Mouse (Mus musculus) yolk sac, embryonic 10.5 days (tissue): ENCODE data around the gene Sertad4.

ENCODE experiments used
- DNase-seq: peaks from one replicate; pipeline ENCODE4 v3.0.0-alpha.2; 2017; ENCODE audit warnings: low spot score

The Sertad4 gene

DNA sequence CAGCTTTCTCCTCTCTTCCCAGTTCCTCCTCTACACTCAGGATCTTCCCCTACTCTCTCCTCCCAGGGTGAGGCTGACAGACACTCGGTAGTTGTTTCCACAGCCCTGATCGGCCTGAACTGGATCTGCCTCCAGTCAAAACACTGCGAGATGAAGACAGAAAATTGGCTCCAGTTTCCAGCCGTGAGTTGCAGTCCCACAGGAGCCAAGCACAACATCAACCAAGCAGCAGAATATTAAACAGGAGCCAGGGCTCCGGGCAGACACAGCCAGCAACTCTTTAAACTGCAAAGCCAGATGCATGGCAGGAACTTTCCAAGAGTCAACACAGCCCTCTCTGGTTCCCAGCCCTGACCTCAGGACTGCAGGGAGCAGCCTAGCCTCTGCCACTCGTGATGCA, 3.9 kb downstream of the Sertad4 start:
- peak; percentile 55 for DNase-seq

DNA sequence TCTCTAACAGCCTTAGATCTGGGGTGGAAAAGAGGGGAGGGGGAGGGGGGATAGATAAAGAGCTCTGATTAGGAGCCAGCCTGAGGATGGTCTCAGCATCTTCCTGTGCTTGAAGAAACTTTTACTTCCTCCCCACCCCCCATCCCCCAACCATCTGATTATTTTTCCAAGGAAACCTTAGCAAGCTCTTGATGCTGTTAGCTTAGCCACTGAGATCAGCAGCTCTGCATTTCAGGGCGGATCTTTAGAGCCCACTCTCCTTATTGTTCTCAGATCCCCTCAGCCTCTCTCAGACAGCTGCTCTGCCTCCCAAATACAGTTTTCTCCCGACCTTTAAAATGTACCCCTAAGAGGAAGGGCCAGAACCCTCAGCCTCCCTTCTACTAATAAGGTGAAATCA, 4.4 kb downstream of the Sertad4 start:
- DNase-seq, result no peak

DNA sequence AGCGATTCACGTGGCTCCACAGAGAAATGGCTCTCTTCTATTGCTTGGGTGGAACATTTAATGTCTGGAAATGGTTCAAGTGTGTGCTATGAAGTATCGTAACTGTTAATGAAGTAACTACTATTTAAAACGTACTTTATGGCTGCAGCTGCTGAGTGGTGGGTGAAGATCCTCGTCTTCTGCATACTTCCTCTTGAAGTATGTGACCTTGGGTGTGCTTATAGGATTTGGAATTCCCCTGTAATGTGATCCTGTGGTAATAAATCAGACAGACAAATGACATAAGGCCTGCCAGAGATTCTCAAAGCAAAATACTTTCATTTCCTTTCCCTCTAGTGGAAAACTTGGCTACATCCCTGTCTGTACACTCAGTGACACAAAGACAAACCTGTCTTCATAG, 5.9 kb downstream of the Sertad4 start:
- no peak for DNase-seq

DNA sequence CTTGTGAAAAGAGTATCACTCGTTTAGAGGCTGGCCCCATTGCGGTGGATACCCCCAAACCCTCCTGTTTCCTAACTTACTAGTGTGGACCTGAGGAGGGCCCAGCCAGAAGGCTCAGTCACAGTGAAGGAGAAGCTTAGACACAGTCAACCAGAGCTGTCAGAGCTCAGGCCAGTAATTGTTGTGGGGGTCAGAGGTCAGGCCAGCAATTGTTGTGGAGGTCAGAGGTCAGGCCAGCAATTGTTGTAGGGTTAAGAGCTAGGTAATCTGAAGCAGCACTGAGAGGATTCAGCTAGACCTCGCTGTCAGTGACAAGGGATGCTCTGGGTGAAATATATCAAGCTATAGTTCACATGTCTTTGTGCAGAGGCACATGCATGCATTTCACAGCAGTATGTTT, 8.3 kb downstream of the Sertad4 start:
- peak; percentile 67 for DNase-seq

DNA sequence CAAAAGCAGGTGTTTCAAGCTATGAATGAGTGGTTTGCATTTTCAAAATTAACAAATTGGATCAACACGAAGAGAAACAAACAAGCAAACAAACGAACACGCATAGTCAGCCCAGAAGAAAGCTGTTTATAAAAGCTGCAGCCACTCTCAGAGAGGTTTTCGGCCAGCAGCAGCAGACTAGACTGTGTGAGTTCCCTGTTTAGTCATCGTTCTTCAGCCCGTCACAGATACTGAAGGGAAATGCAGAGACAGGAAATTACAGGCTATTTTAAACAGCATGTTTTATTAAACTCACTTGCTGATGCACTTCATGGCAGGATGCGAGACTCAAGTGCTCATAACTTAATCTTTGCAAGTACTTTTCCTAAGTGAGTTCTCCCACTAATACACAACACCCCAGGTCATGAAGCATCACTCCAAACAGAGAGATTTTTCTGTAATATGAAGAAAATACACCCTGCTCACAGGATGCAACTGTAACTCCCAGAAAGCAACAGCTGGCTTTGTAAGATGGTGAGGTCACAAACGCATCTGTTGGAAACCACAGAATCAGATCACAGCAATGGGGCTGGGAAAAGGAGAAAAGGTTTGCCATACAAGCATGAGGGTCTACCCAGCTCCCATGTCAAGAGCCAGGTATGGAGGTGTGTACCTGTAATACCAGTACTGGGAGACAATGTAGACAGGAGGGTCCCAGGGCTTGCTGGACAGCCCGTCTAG, 14.3 kb downstream of the Sertad4 start:
- DNase-seq, result no peak

DNA sequence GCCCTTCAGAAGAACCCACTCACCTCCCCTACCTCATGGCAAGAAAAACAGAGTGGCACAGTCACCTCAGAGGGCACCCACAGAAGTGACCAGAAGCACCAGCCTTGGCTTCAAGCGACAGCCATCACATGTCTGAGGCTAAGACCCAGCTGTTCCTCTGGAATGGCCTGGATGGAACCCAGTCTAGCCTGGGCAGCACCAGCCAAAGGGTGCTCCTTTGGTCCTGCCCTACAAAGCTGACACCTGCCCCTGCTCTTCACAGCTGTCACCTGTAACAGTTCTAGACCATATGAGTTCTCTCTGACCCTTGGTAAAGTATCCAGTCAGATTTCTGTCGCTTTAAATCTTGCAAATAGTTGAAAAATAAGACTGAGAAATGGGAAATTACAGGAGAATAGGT, 14.9 kb downstream of the Sertad4 start:
- DNase-seq, result no peak

GRCm38 (mm10) chr1:192835211-192835681, 20.3 kb downstream of the Sertad4 start:
- DNase-seq, result peak; percentile 60

- DNase-seq, result peak; percentile 76
These were observed 21.0 kb downstream of the Sertad4 start for GRCm38 (mm10) chr1:192834361-192835210.

- no peak for DNase-seq
These were observed 22.0 kb downstream of the Sertad4 start for GRCm38 (mm10) chr1:192833586-192833985.

DNA sequence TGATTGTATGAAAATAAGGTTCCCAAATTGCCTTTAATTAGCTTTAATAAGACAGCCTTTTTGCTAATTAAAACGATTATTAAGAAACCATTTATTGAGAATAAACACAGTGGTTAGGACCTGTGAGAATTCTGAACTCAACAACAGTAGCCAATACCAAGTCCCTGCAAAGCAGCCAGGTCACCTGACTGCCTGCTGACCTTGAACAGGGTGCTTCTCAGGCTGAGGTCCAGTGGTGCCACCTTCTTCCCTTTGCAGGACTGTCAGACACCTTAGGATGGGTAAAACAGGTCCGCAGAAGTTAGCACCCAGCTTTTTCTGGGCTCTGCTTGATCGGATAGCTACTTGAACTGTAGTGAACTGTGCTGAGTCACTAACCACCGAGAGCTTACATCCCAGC, 22.5 kb downstream of the Sertad4 start:
- no peak for DNase-seq

GRCm38 (mm10) chr1:192832338-192832737, 23.2 kb downstream of the Sertad4 start:
- no peak for DNase-seq

- peak; percentile 59 for DNase-seq
These were observed 25.1 kb downstream of the Sertad4 start for GRCm38 (mm10) chr1:192830444-192830843.

DNA sequence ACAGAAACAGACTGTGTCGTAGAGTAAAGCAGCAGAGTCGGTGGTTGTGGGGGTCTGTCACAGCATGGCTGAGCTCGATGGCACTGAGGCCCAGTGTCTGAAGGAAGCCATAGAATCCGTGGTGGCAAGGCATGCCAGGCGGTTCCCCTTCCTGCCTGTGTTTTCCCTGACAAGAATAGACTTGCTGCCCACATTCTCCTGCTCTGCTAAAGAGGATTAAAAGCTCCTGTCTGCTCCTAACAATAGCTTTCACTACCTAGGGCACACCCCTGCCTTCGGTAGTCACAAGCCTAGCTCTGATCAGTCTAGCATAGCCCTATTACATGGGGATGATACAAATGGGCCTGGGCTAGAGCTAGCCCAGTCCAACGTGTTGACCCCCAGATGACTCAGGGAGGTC, 26.6 kb downstream of the Sertad4 start:
- no peak for DNase-seq

DNA sequence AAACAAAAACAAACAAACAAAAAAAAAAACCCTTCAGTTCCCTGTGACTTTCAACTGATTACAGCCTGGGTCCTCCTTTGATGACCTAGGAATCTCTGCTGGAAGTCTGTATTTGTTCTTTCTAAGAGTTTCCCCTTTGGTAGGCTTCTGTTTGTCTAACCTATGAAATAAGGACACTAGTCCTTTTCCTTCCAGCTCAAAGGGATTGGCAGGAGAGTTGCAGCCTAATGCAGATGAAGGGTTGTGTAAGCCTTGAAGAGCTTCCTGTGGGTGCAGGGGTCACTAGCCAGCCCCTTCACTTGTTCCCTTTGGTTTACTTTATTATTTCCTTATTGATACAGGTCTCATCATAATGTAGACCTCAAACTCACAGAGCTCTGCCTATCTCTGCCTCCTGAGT, 27.6 kb downstream of the Sertad4 start:
- peak; percentile 57 for DNase-seq

GRCm38 (mm10) chr1:192825746-192826145, 29.8 kb downstream of the Sertad4 start:
- no peak for DNase-seq

DNA sequence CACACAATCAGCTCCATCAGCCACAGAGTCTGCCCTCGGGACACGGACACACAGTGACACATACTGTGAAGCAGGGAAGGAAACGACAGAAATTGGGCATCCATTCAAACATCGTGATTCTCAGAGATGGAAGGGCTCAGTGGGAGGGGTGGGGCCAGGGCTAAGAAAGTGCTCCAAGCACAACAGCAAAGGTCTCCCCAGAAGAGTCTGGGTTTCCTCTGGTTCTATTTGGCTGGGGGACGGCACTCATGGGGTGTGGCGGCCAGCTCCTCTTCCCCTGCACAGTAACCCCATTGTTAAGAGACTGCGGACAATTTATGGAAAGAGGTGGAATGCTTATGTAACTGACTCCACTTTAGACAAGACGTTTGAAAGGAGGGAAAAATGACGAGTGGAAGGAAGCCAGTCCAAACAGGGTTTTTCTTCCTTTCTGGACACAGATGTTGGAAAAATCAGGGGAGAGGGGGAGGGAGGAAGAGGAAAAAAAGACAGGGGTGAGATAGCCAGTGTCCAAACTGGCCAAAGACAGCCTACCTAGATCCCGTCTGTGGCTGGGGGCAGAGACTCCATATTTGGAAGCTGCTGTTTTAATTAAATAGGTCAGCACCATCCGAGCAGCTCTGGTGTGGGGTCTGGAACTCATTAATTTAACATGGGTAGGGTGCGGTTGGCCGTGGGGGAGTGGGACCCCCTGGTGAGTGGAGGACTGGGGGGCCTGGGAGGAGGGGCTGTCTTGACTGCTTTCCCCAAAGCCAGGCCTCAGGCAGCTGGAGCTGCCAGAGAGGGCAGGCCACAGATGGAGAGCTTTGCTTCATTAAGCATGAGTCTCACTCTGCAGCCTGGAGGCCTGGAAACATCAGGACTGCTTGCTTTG, 32.7 kb downstream of the Sertad4 start:
- no peak for DNase-seq

DNA sequence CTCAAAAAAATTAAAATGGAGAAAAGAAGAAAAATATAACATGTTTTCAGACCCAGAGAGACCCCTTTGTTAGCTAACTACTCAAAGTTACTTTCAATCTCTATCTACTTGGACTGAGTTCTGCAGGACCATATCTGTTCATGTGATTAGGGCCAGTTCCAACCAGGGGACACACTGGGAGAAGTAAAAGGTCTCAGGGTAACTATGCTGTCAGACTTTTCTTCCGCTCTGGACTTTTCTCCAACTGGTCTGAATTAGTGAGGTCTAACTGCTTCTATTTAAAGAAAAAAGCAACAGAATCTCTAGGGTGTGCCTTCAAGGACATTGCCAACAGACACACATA, 33.3 kb downstream of the Sertad4 start:
- no peak for DNase-seq

- DNase-seq, result no peak
These were observed 37.2 kb downstream of the Sertad4 start for GRCm38 (mm10) chr1:192818334-192818733.

DNA sequence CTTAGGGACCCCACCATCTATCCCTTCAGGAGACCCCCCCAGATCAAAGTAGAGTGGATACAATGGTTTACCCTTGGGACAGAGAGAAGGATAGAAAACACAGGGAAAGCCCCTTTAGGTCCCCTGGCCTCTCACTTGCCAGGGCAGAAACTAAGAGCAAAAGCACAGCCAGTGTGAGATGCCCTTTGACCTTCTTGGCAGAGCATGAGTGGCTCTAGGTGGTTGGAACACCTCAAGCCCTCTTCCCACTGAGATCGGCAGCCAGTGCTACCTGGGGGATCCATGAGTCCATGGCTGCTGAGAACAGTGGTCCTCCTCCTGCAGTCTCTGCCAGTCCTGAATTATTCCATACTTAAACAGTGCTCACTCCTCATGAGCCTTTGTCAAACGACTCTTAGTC, 39.8 kb downstream of the Sertad4 start:
- no peak for DNase-seq

DNA sequence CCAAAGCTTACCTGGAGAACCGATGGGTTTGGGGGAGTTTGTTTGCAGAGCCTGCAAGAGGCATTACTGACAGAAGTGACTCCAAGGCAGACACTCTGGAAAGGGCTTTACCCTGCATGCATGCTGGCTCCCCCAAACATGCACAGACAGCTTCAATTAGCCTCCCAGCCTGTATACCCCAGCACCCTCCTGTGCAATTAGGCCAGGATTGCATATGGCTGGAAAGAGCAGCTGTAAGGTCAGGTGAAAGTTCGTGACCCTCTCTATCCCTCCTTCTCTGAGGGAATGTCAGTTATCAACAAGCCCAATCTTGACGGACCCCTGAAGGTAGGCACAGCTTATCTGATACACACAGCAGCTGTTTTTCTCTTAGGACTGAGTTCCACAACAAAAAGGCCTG, 40.9 kb downstream of the Sertad4 start:
- peak; percentile 48 for DNase-seq

GRCm38 (mm10) chr1:192812758-192813157, 42.8 kb downstream of the Sertad4 start:
- no peak for DNase-seq

GRCm38 (mm10) chr1:192812290-192812689, 43.3 kb downstream of the Sertad4 start:
- no peak for DNase-seq
